Comparison of ENCODE assay signal across 23 mouse cellular contexts in the genomic region with DNA sequence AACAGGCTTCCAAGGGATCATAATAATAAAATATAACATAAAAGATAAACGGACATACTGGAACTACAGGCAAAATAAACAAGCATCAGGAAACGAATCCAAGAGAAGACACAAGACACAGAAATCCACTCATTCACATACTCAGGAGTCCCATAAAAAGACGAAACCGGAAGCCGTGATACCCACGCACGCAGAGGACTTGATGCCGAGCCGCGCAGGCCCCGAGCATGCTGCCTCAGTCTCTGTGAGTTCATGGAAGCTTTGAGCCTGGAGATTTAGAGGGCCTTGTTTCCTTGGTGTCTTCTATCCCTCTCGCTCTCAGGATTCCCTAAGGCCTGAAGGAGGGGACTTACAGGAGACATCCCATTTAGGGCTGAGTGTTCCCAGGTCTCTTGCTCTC. TPM values are rescaled to one million over a fixed set of nuclear protein-coding genes. Genes with fewer than 3 reads are reported as not detected.
DNase-seq lines count a peak whose midpoint lies in the region; ATAC-seq and TF ChIP-seq lines count a peak whose summit lies in the region.
"Had no signal": no experiment of that assay in that cellular context is flagged by ENCODE, and none has a peak within 500 bp of the region (broad histone marks: within the 10 kb centered on the region; RNA-seq: fewer than 3 reads in every experiment).

No protein-coding gene starts in this region.

- no peak overlapping the region for H3K4me3 ChIP-seq in kidney, adult 2 months (ENCODE audit: insufficient read depth, low read depth, low read length)
- H3K4me3 ChIP-seq in lung, embryonic 14.5 days (ENCODE audit: low read depth, low read length), result no peak overlapping the region
- H3K4me3 ChIP-seq: embryonic facial prominence, embryonic 10.5 days; embryonic facial prominence, embryonic 13.5 days; erythroblast, embryonic 14.5 days; forebrain, embryonic 12.5 days; forebrain, embryonic 15.5 days; hindbrain, embryonic 12.5 days; hindbrain, embryonic 15.5 days had no signal

- no peak for TF ChIP-seq CTCF in kidney, adult 2 months (conservative IDR thresholded peaks at IDR 0.05; ENCODE audit: insufficient read depth, insufficient read length, low read depth, low read length)
- TF ChIP-seq CTCF in lung, embryonic 14.5 days (IDR thresholded peaks at IDR 0.05; ENCODE audit: low read depth), result no peak

- no peak overlapping the region for H3K27ac ChIP-seq in kidney, adult 2 months (ENCODE audit: insufficient read depth, low read depth, low read length)
- H3K27ac ChIP-seq in lung, embryonic 14.5 days (ENCODE audit: low read depth), result no peak overlapping the region
- H3K27ac ChIP-seq: embryonic facial prominence, embryonic 10.5 days; embryonic facial prominence, embryonic 13.5 days; forebrain, embryonic 12.5 days; forebrain, embryonic 15.5 days; hindbrain, embryonic 12.5 days; hindbrain, embryonic 15.5 days had no signal

- H3K4me1 ChIP-seq in kidney, adult 2 months (ENCODE audit: control insufficient read depth, insufficient read depth, low read length), result no peaks in the 10 kb centered on the region
- H3K4me1 ChIP-seq in lung, embryonic 14.5 days (ENCODE audit: insufficient read depth), result peaks cover 6% of the 10 kb centered on the region; the same call in 1 of the 2 replicates
- H3K4me1 ChIP-seq: embryonic facial prominence, embryonic 10.5 days; forebrain, embryonic 12.5 days; forebrain, embryonic 15.5 days; hindbrain, embryonic 12.5 days; hindbrain, embryonic 15.5 days had no signal

- DNase-seq in heart, adult 11 months, result peak; percentile 74
- no peak for DNase-seq in heart, adult 18-20 months
- peak; percentile 46 for DNase-seq in kidney, postnatal 10 days
- no peak for DNase-seq in kidney, adult 2 months
- peak; percentile 54 for DNase-seq in lung, embryonic 14.5 days
- DNase-seq in lung, postnatal 10 days, result no peak
- DNase-seq: adrenal gland, adult 8-10 months; adrenal gland, postnatal 25 days; cerebellum, adult 11-12 months; cerebellum, adult 8-10 months; cerebellum, postnatal 10 days; cerebellum, postnatal 36 days; embryo, embryonic 11 days; gastrocnemius, postnatal 25 days had no signal

- no peak for TF ChIP-seq POLR2A in kidney, adult 2 months (IDR thresholded peaks at IDR 0.05; ENCODE audit: low read depth, low read length)

- H3K4me2 ChIP-seq in lung, embryonic 14.5 days, result no peak overlapping the region
- H3K4me2 ChIP-seq: embryonic facial prominence, embryonic 13.5 days; forebrain, embryonic 12.5 days; forebrain, embryonic 15.5 days; heart, embryonic 11.5 days; hindbrain, embryonic 12.5 days; hindbrain, embryonic 15.5 days had no signal

- no peak overlapping the region for H3K9ac ChIP-seq in lung, embryonic 14.5 days
- H3K9ac ChIP-seq: embryonic facial prominence, embryonic 13.5 days; forebrain, embryonic 12.5 days; forebrain, embryonic 15.5 days; hindbrain, embryonic 12.5 days; hindbrain, embryonic 15.5 days had no signal

- no peaks in the 10 kb centered on the region for H3K9me3 ChIP-seq in lung, embryonic 14.5 days (ENCODE audit: low read depth, low read length)
- H3K9me3 ChIP-seq: embryonic facial prominence, embryonic 13.5 days; forebrain, embryonic 12.5 days; forebrain, embryonic 15.5 days; hindbrain, embryonic 15.5 days had no signal

- no peaks in the 10 kb centered on the region for H3K27me3 ChIP-seq in kidney, adult 2 months (replicated peaks; ENCODE audit: control insufficient read depth, insufficient read depth, low read length)
- no peaks in the 10 kb centered on the region for H3K27me3 ChIP-seq in lung, embryonic 14.5 days (ENCODE audit: insufficient read depth, low read length)
- H3K27me3 ChIP-seq: forebrain, embryonic 12.5 days; forebrain, embryonic 15.5 days; hindbrain, embryonic 12.5 days; hindbrain, embryonic 15.5 days had no signal

- 80% methylated on average over 12 of the region's 12 CpGs for WGBS in kidney, adult 2 months
- 53% methylated on average over 12 of the region's 12 CpGs for WGBS in lung, embryonic 14.5 days

- peak; percentile 30; the same call in 1 of the 2 replicates for ATAC-seq in lung, embryonic 14.5 days (ENCODE audit: insufficient read depth)
- ATAC-seq: activated CD4-positive, CD25-positive, alpha-beta regulatory T cell, adult 4 months; forebrain, embryonic 15.5 days had no signal

- no peaks in the 10 kb centered on the region for H3K36me3 ChIP-seq in kidney, adult 2 months (ENCODE audit: control insufficient read depth, insufficient read depth, low read length)
- H3K36me3 ChIP-seq in lung, embryonic 14.5 days (ENCODE audit: insufficient read depth), result no peaks in the 10 kb centered on the region
- H3K36me3 ChIP-seq: embryonic facial prominence, embryonic 10.5 days; embryonic facial prominence, embryonic 13.5 days; forebrain, embryonic 12.5 days; forebrain, embryonic 15.5 days; hindbrain, embryonic 12.5 days; hindbrain, embryonic 15.5 days had no signal

RNA-seq across cellular contexts. Expression of a gene that starts 57.3 kb away (rescaled TPM):
- total RNA-seq in heart, adult 18-20 months (2021), result 10 to 100 TPM; 26.6 to 37.1 TPM
- polyA plus RNA-seq in kidney, adult 2 months (2012; rRNA removed), result 21.2 and 21.5 TPM in 2 replicates
- 10.9 TPM in 2 replicates for polyA plus RNA-seq in lung, embryonic 14.5 days (2014; fragmentation: Nextera tagmentation; extraction: Ambion mirVana)

Comparison
In these comparisons a context has a peak if more than half of its experiments do, and no peak if none do; other contexts are left out.
1. DNase-seq: peak in heart, adult 11 months (single experiment), kidney, postnatal 10 days (single experiment) and lung, embryonic 14.5 days (single experiment); none in heart, adult 18-20 months (0 of 2), kidney, adult 2 months (single experiment) and lung, postnatal 10 days (single experiment).